Mouse (Mus musculus) heart, adult 9 months (tissue): ENCODE data around the gene Atp6v1d.
A peak's percentile ranks its signal among the peaks of the same experiment; 100 is the strongest.

Experiments used
- DNase-seq, 2 experiments: peaks; one replicate each; pipeline ENCODE4 v3.0.0; 2022; ENCODE audit warnings: low spot score in 2 of 2

Atp6v1d gene

DNA sequence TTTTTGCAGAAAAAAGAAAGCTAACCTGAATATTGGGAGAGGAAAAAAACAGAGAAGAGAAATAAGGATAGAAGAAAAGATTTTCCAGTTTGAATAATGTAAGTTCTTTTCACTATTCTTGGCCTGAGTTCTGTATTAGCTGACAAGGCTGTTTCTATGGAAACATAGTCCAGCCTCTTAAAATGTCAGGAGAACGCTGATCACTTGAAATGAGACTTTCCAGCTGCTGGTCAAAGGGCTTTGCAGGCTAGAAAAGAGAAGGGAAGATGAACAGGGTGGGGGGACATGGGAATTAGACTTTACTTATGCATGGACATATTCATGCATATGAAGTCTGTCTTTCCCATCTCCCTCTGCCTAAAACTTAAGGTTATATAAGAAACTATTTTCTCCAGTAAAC lies 67.2 kb downstream of the Atp6v1d start:
- DNase-seq = peak in 1 of 2 experiments; percentile 9

DNA sequence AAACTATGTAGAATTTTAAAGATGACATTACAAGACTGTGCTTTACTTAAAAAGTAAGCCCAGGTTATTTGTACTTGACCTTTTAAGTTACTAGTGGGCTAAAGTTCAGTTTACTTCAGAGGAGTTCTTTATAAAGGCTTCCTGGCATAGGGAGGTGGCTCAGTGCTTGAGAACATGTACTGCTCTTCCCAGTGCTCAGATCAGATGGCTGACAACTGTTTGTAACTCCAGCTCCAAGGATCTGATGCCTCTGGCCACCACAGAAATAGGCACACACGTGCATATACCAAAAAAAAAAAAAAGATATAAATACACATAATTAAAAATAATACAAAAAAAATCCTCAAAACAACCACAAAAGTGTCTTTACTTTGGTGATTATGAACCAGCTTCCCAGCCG lies 70.6 kb downstream of the Atp6v1d start:
- DNase-seq = no peak
